Mouse (Mus musculus) lung, postnatal 25 days (tissue): Measurements from ENCODE around the gene E130114P18Rik.
A peak's percentile ranks its signal among the peaks of the same experiment; 100 is the strongest.

Experiments used
- DNase-seq: peaks from one replicate; pipeline ENCODE4 v3.0.0; 2022; ENCODE audit warnings: low spot score

The E130114P18Rik gene

GRCm38 (mm10) chr4:97805255-97805654, 27.4 kb upstream of the E130114P18Rik start:
- DNase-seq = no peak

- DNase-seq = no peak
Observed at GRCm38 (mm10) chr4:97804638-97805037, 26.8 kb upstream of the E130114P18Rik start.

GRCm38 (mm10) chr4:97803791-97804190, 25.9 kb upstream of the E130114P18Rik start:
- no peak for DNase-seq

- no peak for DNase-seq
Observed at GRCm38 (mm10) chr4:97796505-97796904, 18.6 kb upstream of the E130114P18Rik start.

- no peak for DNase-seq
Observed at GRCm38 (mm10) chr4:97795957-97796356, 18.1 kb upstream of the E130114P18Rik start.

GRCm38 (mm10) chr4:97794865-97795264, 17.0 kb upstream of the E130114P18Rik start:
- no peak for DNase-seq

GRCm38 (mm10) chr4:97793931-97794330, 16.1 kb upstream of the E130114P18Rik start:
- DNase-seq = no peak

- no peak for DNase-seq
Observed at GRCm38 (mm10) chr4:97788537-97788936, 10.7 kb upstream of the E130114P18Rik start.

GRCm38 (mm10) chr4:97787515-97787914, 9.6 kb upstream of the E130114P18Rik start:
- DNase-seq = peak; percentile 50

GRCm38 (mm10) chr4:97786571-97786970, 8.7 kb upstream of the E130114P18Rik start:
- DNase-seq = no peak

- DNase-seq = no peak
Observed at GRCm38 (mm10) chr4:97785547-97786271, 7.8 kb upstream of the E130114P18Rik start.

GRCm38 (mm10) chr4:97784236-97784635, 6.4 kb upstream of the E130114P18Rik start:
- DNase-seq = no peak

- DNase-seq = no peak
Observed at GRCm38 (mm10) chr4:97783073-97783879, 5.4 kb upstream of the E130114P18Rik start.

- no peak for DNase-seq
Observed at GRCm38 (mm10) chr4:97782497-97782896, 4.6 kb upstream of the E130114P18Rik start.

- DNase-seq = no peak
Observed at GRCm38 (mm10) chr4:97782069-97782468, 4.2 kb upstream of the E130114P18Rik start.

GRCm38 (mm10) chr4:97780666-97781435, 3.0 kb upstream of the E130114P18Rik start:
- DNase-seq = no peak

- no peak for DNase-seq
Observed at GRCm38 (mm10) chr4:97780024-97780423, 2.1 kb upstream of the E130114P18Rik start.

GRCm38 (mm10) chr4:97779003-97779930, 1.4 kb upstream of the E130114P18Rik start:
- DNase-seq = no peak

- no peak for DNase-seq
Observed at GRCm38 (mm10) chr4:97778211-97779002, 529 bp upstream of the E130114P18Rik start.

GRCm38 (mm10) chr4:97777081-97777705, 685 bp downstream of the E130114P18Rik start:
- DNase-seq = no peak
